Mouse (Mus musculus) cerebellum, adult 2 months (tissue): ENCODE data around the gene Gm21188.
"Not testable (repeated sequence)": the region's sequence is repeated elsewhere in the genome, so short reads cannot be mapped to it uniquely, and the experiment has no call there.

Experiments used
- CTCF ChIP-seq: fragments of 200-500 bp; IDR thresholded peaks from 2 replicates; pipeline ENCODE4 v1.5.1; 2011; ENCODE audit warnings: low read depth, mild to moderate bottlenecking, control low read depth, low read length, moderate library complexity, borderline replicate concordance; ENCODE audit not compliant: insufficient read depth
- POLR2A ChIP-seq: fragments of 200-500 bp; IDR thresholded peaks from 2 replicates; pipeline ENCODE4 v1.6.1; 2011; ENCODE audit warnings: low read length, control low read depth, borderline replicate concordance; ENCODE audit not compliant: insufficient read depth

GRCm38 (mm10) chr13:120037881-120038280, 14.1 kb downstream of the Gm21188 start:
- TF ChIP-seq CTCF, POLR2A: not testable (repeated sequence)
